Mouse (Mus musculus): ENCODE measurements at regions not wholly inside any gene's neighbourhood (a gene's known extent, or its start where the extent isn't known, plus 50 kb on each side); places are given as distances from the start of the nearest gene placed in this dataset.

DNA sequence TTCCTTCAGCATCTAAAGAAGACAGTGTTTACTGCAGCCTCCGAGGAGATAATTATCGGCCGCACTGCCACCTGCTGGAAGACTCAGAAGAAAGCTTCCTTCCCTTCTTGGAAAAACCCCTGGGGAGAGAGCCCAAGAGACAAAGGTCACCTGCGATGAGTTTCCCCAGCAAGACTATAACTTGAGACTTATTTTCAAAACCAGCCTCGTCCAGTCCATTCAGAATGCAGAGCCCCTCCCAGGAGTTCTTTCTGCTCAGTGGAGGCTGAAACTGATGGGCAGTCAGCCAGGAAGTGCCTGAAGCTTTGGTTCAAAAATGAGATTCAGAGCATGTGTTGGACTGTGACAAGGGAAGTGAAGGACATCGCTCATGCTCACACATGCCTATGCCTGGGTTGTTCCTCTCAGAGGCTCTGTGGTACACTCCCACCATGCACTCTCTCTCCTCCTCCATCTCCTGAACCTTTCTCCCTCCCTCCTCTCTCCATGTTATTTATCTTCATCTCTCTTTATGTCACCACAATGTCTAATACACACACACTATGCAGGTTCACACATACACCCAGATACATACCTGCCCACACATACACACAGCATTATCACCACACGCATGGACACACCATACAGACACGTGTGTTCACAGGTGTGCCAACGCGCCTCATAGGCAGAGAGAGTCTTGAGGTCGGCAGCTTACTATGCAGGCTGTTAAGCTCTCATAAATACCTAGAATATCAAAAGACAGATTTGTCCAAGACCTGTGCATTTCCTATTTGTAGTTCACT, 78.3 kb upstream of the Pitrm1 start:
- H3K27me3 ChIP-seq (replicated peaks; ENCODE audit: control insufficient read depth, insufficient read depth, low read length), result no peaks in the 10 kb centered on the region
- H3K4me1 ChIP-seq (ENCODE audit: control insufficient read depth, insufficient read depth, low read length), result peaks cover 6% of the 10 kb centered on the region; the same call in 1 of the 2 replicates
- H3K4me3 ChIP-seq (ENCODE audit: low read length), result no peak overlapping the region
- no peak overlapping the region for H3K27ac ChIP-seq (ENCODE audit: low read length)
- no peaks in the 10 kb centered on the region for H3K9me3 ChIP-seq (ENCODE audit: control insufficient read depth, low read length)
- ATAC-seq, result peak; percentile 30; the same call in 1 of the 2 replicates
- 54% methylated on average over 11 of the region's 11 CpGs for WGBS
- no peak overlapping the region for H3K9ac ChIP-seq (ENCODE audit: low read depth, low read length)
- no peak overlapping the region for H3K4me2 ChIP-seq (ENCODE audit: low read depth, low read length)
- H3K36me3 ChIP-seq (ENCODE audit: control insufficient read depth, insufficient read depth, low read length), result no peaks in the 10 kb centered on the region

DNA sequence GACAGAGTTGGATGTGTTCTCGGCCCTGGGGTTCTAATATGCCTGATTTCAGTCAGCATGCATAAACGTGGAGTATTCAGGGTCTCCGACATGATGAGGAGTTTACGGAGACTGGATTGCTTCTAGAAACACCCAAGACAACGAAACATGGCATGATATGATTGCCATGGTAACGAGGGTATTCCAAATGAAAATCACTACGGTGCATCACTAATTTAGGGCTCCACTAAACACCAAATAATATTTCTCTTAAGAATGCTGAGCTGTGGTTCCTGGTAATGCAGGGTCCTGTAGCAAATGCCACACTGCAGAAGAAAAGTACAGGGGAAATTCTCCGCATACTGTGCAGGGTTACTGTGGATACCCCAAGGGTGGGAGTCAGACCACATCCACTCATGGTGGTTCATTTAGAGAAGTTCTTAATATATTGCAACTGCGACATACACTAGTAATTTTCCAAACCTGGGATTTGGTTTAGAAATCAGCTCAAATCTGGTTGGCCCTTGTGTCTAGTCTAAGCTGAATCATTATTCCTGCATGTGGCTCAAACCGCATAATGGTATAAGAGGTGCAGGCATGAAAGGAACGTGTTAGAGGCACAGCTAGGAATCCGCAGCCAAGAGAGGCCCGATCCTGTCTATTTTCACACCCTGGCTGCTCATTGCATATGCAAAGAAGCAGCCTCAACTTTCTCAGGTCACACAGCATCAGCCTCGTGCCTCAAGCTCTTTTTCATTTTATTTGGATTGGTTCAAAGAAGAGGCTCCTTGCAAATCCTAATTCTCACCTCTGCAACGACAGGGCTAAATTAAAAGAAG, 77.5 kb upstream of the Pitrm1 start:
- Histone ChIP-seq H3K36me3 (ENCODE audit: control insufficient read depth, insufficient read depth, low read length) (no peaks in the 10 kb centered on the region), H3K4me3 (ENCODE audit: low read length) (no peak overlapping the region), H3K27ac (ENCODE audit: low read length) (no peak overlapping the region), H3K9me3 (ENCODE audit: control insufficient read depth, low read length) (no peaks in the 10 kb centered on the region), H3K9ac (ENCODE audit: low read depth, low read length) (no peak overlapping the region), H3K4me1 (ENCODE audit: control insufficient read depth, insufficient read depth, low read length) (peaks cover 6% of the 10 kb centered on the region; the same call in 1 of the 2 replicates), H3K27me3 (replicated peaks; ENCODE audit: control insufficient read depth, insufficient read depth, low read length) (no peaks in the 10 kb centered on the region), H3K4me2 (ENCODE audit: low read depth, low read length) (no peak overlapping the region)
- WGBS, result 76% methylated on average over 15 of the region's 15 CpGs
- ATAC-seq, result no peak

DNA sequence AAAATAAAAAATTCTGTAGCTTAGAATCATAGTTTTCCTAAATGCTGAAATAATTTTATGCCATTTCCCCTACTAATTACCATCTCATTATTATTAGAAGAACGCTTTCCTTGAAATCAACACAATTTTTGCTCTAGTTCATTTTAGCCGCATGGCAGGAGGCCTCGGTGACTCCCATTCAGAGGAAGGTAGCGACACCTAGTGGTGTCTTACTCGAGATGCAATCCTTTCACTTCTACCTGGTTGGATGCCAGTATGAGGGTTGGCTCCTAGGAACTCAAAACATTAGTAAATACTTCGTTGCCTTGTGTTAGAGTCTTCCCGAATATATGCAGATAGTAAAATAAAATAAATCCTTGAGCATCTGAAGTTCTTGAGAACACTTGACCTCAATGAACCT, 76.3 kb upstream of the Pitrm1 start:
- ATAC-seq, result peak; percentile 65
- H3K27ac ChIP-seq (ENCODE audit: low read length), result no peak overlapping the region
- WGBS, result 10% methylated on average over 7 of the region's 7 CpGs
- H3K9me3 ChIP-seq (ENCODE audit: control insufficient read depth, low read length), result no peaks in the 10 kb centered on the region
- H3K9ac ChIP-seq (ENCODE audit: low read depth, low read length), result no peak overlapping the region
- peaks cover 6% of the 10 kb centered on the region; the same call in 1 of the 2 replicates for H3K4me1 ChIP-seq (ENCODE audit: control insufficient read depth, insufficient read depth, low read length)
- no peak overlapping the region for H3K4me2 ChIP-seq (ENCODE audit: low read depth, low read length)
- no peak overlapping the region for H3K4me3 ChIP-seq (ENCODE audit: low read length)
- no peaks in the 10 kb centered on the region for H3K27me3 ChIP-seq (replicated peaks; ENCODE audit: control insufficient read depth, insufficient read depth, low read length)
- H3K36me3 ChIP-seq (ENCODE audit: control insufficient read depth, insufficient read depth, low read length), result no peaks in the 10 kb centered on the region

DNA sequence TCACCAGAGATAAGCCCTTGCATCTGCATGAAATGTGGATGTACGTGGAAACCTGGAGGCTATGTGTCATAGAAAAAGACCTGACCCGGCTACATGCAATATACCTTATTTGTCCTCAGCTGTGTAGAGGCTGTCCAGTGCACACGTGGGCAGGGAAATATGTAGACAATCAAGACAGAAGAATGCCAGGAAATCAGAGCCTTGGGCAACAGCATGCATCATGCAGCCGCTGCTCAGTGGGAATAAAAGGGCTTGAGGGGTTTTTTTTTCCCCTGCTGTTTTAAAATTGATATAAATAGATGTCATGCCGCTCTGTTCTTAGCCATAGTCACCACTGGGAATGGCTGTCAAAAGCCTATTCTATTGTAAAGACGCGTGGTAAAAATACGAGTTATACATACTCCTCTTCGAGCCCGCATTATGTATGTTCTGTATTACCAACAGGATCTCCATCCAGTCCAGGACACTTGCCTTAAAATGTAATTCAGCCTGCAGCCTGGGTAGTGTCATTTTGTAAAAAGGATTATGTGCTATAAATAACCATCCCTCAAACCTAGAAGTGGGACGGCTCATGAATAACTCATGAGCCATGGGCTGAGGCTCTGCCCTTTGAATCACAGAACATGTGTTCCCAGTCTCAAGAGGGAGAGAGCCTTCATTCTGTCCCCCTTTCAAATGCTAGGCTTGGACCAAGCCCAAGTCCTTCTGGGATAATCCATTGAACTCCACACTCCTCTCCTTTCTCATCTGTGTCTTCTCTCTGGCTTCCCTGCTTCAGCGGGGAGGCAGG, 74.4 kb upstream of the Pitrm1 start:
- peak; percentile 40; the same call in 1 of the 2 replicates for ATAC-seq
- 52% methylated on average over 12 of the region's 12 CpGs for WGBS
- H3K4me1 ChIP-seq (ENCODE audit: control insufficient read depth, insufficient read depth, low read length), result peaks cover 6% of the 10 kb centered on the region; the same call in 1 of the 2 replicates
- no peaks in the 10 kb centered on the region for H3K36me3 ChIP-seq (ENCODE audit: control insufficient read depth, insufficient read depth, low read length)
- H3K9ac ChIP-seq (ENCODE audit: low read depth, low read length), result no peak overlapping the region
- H3K4me2 ChIP-seq (ENCODE audit: low read depth, low read length), result no peak overlapping the region
- no peaks in the 10 kb centered on the region for H3K9me3 ChIP-seq (ENCODE audit: control insufficient read depth, low read length)
- H3K4me3 ChIP-seq (ENCODE audit: low read length), result no peak overlapping the region
- H3K27me3 ChIP-seq (replicated peaks; ENCODE audit: control insufficient read depth, insufficient read depth, low read length), result no peaks in the 10 kb centered on the region
- no peak overlapping the region for H3K27ac ChIP-seq (ENCODE audit: low read length)

DNA sequence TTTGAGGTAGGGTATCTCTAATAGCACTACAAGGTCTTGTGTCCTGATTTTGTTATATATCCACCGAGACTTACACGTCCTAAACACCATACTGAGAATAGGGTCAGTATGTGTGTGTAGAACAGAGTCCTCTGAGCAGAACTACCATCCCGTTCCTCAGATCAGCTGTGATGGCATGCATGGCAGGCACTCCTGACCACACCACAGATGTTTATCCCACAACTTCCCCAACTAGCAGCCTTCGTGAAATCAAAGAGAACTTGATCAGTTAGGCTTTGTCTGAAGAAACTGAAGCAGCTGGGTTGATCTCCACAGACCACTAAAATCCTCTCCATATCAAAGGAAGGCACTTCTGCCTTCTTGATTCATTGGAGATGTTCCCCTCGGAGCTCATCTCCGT, 68.3 kb upstream of the Pitrm1 start:
- Histone ChIP-seq H3K27ac (ENCODE audit: low read length) (no peak overlapping the region), H3K27me3 (replicated peaks; ENCODE audit: control insufficient read depth, insufficient read depth, low read length) (no peaks in the 10 kb centered on the region), H3K4me3 (ENCODE audit: low read length) (no peak overlapping the region), H3K4me1 (ENCODE audit: control insufficient read depth, insufficient read depth, low read length) (no peaks in the 10 kb centered on the region), H3K36me3 (ENCODE audit: control insufficient read depth, insufficient read depth, low read length) (no peaks in the 10 kb centered on the region), H3K4me2 (ENCODE audit: low read depth, low read length) (no peak overlapping the region), H3K9ac (ENCODE audit: low read depth, low read length) (no peak overlapping the region), H3K9me3 (ENCODE audit: control insufficient read depth, low read length) (no peaks in the 10 kb centered on the region)
- 76% methylated on average over 6 of the region's 6 CpGs for WGBS
- ATAC-seq, result no peak

DNA sequence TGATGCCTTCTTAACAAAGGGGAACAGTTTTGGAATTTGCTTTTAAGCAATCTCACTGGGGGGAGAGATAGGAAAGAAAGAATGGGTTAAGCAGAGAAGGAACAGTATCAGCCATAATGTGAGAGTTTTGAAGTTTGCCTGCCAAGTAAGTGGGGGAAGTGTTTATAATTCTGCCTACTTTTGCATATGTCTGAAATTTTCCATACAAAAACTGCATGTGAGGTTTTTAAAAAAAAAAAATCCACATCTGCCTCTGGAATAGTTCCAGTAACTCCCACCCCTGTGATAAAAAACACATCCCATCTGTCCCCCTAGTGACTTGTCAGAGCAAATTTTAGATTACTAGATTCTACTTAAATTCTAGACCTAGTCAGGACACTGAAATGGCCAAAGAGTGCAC, 63.5 kb upstream of the Pitrm1 start:
- H3K4me1 ChIP-seq (ENCODE audit: control insufficient read depth, insufficient read depth, low read length), result no peaks in the 10 kb centered on the region
- H3K4me2 ChIP-seq (ENCODE audit: low read depth, low read length), result no peak overlapping the region
- no peak overlapping the region for H3K27ac ChIP-seq (ENCODE audit: low read length)
- no peaks in the 10 kb centered on the region for H3K36me3 ChIP-seq (ENCODE audit: control insufficient read depth, insufficient read depth, low read length)
- ATAC-seq, result no peak
- no peak overlapping the region for H3K9ac ChIP-seq (ENCODE audit: low read depth, low read length)
- no peaks in the 10 kb centered on the region for H3K9me3 ChIP-seq (ENCODE audit: control insufficient read depth, low read length)
- H3K4me3 ChIP-seq (ENCODE audit: low read length), result no peak overlapping the region
- no peaks in the 10 kb centered on the region for H3K27me3 ChIP-seq (replicated peaks; ENCODE audit: control insufficient read depth, insufficient read depth, low read length)

DNA sequence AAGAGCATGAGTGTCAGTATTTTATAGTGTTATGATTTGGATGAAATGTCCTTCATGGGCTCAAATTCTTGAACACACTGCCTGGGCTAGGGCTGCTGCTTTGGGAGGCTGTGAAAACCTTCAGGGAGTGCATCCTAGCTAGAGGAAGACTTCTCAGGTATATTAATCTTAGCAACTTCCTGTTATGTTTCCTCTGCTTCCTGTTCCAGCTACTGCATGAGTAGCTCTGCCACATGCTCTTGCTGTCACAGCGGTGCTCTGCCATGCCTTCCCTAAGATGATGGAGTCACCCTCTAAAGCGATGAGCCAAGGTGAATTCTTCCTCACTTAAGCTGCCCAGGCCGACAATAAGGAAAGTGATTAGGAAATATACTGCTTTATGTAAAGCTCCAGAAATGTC, 60.1 kb upstream of the Pitrm1 start:
- Histone ChIP-seq H3K27me3 (replicated peaks; ENCODE audit: control insufficient read depth, insufficient read depth, low read length) (no peaks in the 10 kb centered on the region), H3K4me1 (ENCODE audit: control insufficient read depth, insufficient read depth, low read length) (no peaks in the 10 kb centered on the region), H3K4me2 (ENCODE audit: low read depth, low read length) (no peak overlapping the region), H3K4me3 (ENCODE audit: low read length) (no peak overlapping the region), H3K27ac (ENCODE audit: low read length) (no peak overlapping the region), H3K36me3 (ENCODE audit: control insufficient read depth, insufficient read depth, low read length) (no peaks in the 10 kb centered on the region), H3K9ac (ENCODE audit: low read depth, low read length) (no peak overlapping the region), H3K9me3 (ENCODE audit: control insufficient read depth, low read length) (no peaks in the 10 kb centered on the region)
- 80% methylated on average over 3 of the region's 3 CpGs for WGBS
- no peak for ATAC-seq

DNA sequence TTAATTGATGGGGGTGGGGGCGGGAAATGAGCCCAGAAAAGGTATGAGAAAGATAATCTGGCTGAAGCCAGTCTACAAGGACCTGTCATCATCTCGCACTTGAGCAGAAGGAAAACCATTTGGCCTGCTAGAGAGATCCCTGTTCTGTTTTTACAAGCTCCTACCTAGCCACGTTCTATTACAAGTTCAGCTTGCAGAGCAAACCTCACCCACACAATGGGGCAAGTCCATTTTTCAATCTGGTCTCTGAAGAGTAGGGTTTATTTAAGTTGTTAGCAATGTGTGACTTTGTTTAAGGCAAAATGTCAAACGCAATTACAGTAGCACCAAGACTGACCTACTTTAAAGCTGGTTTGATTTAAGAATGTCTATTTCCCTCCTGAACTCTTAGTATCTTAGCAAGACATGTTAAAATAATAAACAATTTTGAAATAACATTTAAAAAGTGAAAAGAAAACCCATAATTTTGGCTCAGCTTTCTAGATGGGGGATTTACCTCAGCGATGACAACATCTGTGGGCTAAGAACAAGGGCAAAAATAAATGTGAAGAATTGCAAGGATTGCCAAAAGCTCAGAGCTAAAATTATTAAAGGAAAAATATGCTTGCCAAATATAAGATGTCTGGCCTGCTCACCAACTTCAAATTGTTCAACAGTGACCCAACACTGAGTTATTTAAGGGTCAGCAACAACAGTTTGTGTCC, 54.9 kb upstream of the Pitrm1 start:
- WGBS, result 51% methylated on average over 5 of the region's 5 CpGs
- H3K9me3 ChIP-seq (ENCODE audit: control insufficient read depth, low read length), result no peaks in the 10 kb centered on the region
- H3K27me3 ChIP-seq (replicated peaks; ENCODE audit: control insufficient read depth, insufficient read depth, low read length), result no peaks in the 10 kb centered on the region
- no peak overlapping the region for H3K4me3 ChIP-seq (ENCODE audit: low read length)
- H3K27ac ChIP-seq (ENCODE audit: low read length), result no peak overlapping the region
- ATAC-seq, result no peak
- H3K4me1 ChIP-seq (ENCODE audit: control insufficient read depth, insufficient read depth, low read length), result no peaks in the 10 kb centered on the region
- H3K4me2 ChIP-seq (ENCODE audit: low read depth, low read length), result no peak overlapping the region
- no peaks in the 10 kb centered on the region for H3K36me3 ChIP-seq (ENCODE audit: control insufficient read depth, insufficient read depth, low read length)
- no peak overlapping the region for H3K9ac ChIP-seq (ENCODE audit: low read depth, low read length)
